Mouse (Mus musculus) adrenal gland (tissue): ENCODE data around the gene Aif1.

ENCODE experiments used
- intact Hi-C: fragments of 180-260 bp; cut with DNase I; formaldehyde crosslinking; loops from one replicate; pipeline ENCODE4 v1.15.1; 2025
- microRNA-seq, 2 experiments: library from miRNA; unstranded; fragments of <30 nt; microRNA quantifications; one replicate each; pipeline ENCODE4; 2019

The Aif1 gene

GRCm38 (mm10) chr17:35121871-35122303, 54.0 kb downstream of the Aif1 start, which contains the start of gene Csnk2b:
Gene Csnk2b, minus strand, starts transcription at chr17:35122053.
- intact Hi-C loops = no loop called here

GRCm38 (mm10) chr17:35121143-35121799, 54.6 kb downstream of the Aif1 start, which contains the start of gene Gpank1:
Gene Gpank1, plus strand, starts transcription at chr17:35121455.
- intact Hi-C loops = no loop called here

Small RNA genes within 50 kb of the gene (microRNA-seq; reads per million reads assigned to microRNA genes)
- gene Mir6973a = 0 reads per million in 2 experiments
- gene Mir6974 = 0 reads per million in 2 experiments
